Mouse (Mus musculus) adrenal gland, postnatal 4 days (tissue): ENCODE measurements around the gene Tlr11. TPM values are rescaled to one million over a fixed set of nuclear protein-coding genes. Genes with fewer than 3 reads are reported as not detected.

ENCODE experiments used
- DNase-seq, 2 experiments: peaks; one replicate each; pipeline ENCODE4 v3.0.0; 2021 to 2022; ENCODE audit warnings: low spot score in 2 of 2, mixed read lengths in 2 of 2
- long read RNA-seq, 2 experiments: library from polyadenylated mRNA; stranded (forward); transcript quantifications; one replicate each; pipeline ENCODE4 v2.0.0; 2021
- total RNA-seq, 2 experiments: library from RNA; stranded (reverse); gene quantifications; 2 replicates each; pipeline ENCODE4 v1.2.3; 2021

Gene Tlr11
- total RNA-seq, result under 1 TPM in 1 of 2 experiments, not detected in 1; 0.23 TPM
- long read RNA-seq, experiment 1, result 0 reads
- long read RNA-seq, experiment 2, result 0 reads

DNA sequence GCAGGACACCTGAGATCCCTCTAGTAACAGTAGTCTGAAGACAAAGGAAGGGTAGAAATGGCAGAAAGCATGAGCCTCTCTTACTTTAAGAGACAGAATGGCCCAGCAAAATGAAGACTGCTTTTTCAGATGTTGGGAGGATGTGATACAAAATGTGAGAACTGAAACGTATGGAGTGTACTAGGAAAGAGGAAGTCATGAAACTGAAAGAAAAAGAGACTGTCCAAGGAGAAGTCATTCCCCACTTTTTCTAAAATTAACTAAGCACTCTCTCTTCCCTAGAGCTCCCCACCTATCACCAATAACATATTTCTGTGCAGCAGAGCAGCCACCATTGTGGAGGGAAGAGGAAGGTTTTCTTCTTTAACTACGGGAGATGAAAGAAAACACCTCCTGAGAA, at the start of gene Tlr11:
Tlr11 (plus strand) TSS at position 322 of the 400 bp plus-strand sequence.
- no peak for DNase-seq

DNA sequence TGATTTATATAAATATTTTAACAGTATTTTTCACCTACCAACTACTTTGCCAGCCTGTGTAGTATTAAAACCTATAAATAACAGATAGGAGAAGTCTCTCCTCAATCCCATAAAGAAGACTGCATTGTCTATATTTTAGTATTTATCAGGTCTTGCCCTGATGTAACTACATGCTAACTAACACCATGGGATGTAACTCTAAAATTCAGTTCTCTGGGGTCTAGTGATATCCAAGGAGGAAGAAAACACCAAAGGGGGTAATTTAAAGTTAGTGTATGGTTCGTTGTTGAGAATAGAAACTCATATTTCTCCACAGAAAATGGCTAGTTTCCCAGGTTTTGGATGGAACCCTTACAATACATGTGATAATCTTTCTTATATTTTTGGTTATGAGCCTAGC, 31.1 kb upstream of the Tlr11 start, which contains the start of gene Olfr734:
Olfr734 (minus strand) TSS at position 101 of the 400 bp plus-strand sequence.
- no peak for DNase-seq

DNA sequence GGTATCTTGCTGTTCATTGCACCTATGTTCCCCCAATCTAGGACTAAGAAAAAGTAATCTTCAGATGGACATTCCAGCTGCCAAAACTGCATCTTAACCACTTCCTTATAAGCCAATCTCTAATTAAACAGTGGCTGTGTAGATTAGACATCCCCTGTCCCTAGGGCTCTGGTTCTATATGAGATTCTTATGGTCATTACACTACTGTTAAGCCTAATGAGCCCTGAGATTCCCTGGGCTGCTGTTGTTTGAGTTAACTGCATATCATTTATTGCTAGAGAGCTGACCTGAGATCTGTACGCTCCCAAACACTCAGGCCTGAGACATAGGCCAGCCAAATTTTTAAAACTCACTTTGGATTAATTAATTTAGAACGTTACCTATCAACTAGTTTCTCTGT, 8.9 kb upstream of the Tlr11 start, which contains the start of gene Olfr735:
Olfr735 (minus strand) TSS at position 77 of the 400 bp plus-strand sequence.
- DNase-seq, result no peak

DNA sequence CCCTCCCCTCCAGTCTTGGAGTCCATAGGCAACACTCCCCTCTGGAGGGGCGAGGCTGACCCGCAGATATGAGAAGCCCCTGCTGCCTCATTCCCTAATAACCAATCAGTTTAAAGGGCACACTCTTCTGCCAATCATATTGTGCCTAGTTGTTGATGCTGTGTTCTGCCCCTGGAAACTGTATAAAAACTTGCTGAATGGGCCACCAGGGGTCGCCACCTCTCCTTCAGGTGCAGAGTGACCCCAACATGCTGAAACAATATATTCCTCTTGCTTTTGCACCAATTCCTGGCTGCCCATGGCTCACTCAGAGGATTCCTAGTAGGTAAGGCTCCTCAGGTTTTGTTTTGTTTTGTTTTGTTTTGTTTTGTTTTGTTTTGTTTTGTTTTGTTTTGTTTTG, 5.3 kb upstream of the Tlr11 start:
- DNase-seq, result peak in 1 of 2 experiments; percentile 5

DNA sequence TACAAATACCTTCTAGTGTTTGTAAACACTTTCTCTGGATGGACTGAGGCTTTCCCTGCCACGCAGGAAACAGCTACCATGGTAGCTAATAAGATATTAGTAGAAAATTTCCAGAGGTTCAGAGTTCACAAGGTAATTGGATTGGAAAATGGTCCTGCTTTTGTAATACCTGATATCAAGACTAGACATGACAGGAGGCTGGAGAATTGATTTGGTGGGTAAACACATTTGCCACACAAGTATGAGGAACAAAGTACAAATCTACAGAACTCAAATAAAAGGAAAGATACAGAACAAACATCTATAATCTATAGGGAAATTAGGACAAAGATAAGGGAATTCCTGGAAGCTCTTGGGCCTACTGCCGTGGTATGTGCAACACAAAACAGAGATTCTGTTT, 989 bp upstream of the Tlr11 start:
- no peak for DNase-seq

DNA sequence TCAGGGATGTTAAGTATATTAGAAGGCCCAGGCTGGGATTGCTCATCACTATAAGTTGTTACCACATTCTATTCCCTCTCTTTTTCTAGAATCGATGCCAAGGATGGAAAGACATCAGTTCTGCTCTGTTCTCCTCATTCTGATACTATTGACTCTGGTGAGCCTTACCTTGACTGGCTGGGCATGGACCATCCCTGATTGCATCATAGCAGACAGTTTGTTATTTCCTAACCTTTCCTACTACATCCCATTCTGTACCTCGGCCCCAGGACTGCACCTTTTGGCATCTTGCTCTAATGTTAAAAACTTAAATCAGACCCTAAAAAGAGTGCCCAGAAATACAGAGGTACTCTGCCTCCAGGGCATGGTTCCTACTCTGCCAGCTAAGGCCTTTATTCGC, 2.8 kb downstream of the Tlr11 start:
- no peak for DNase-seq

DNA sequence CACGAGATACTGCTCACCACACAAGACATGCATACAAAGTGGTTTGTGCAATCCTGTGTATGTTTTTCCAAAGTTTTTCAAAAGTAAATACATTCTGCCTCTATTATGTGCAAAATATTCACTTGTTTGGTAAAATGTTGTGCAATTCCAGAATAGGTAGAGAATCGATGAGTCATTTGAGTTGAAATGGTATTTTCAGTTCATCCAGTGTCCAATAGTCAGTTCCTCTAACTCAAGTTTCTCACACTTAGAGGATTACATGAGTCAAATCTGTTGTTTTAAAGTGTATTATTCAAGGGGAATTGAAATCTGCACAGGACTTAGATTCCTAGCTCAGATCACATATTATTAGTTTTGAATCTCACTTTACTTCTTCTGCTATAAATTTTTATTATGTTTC, 5.8 kb downstream of the Tlr11 start:
- DNase-seq, result no peak

DNA sequence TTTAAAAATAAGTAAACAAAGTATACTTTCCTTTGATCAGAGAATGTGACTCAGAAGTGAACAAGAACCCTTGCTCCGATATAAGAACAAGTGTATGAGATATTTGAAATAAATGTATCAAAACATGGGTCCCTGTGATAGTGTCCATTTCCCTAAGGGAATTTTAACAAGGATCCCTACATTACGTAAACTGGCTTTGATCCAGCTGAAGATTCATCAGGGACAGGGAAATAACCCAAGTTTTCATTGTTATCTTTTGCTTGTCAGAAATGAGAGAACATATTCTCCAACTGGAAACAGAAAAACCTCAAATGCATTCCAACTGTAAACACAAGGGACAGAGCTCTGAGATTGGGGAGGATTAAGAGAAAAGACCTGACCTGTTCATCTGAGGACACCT, 23.1 kb downstream of the Tlr11 start, which contains the start of gene Olfr736:
Olfr736 (plus strand) TSS at position 301 of the 400 bp plus-strand sequence.
- no peak for DNase-seq

DNA sequence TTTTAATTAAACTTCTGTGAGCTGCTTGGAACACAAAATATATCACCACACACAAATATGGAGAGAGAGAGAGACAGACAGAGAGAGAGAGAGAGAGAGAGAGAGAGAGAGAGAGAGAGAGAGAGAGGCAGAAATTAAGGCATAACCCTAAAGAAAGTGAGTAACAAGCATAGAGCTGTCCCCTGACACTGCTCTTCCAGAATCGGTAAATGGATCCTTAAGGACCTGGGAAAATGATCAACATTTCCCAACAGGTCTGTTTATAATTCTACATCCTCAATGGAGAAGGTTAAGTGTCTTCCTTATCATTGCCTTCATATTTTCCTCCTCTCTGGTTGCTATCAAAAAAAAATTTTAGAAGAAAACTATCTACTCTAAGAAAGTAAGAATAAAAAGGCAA, 49.6 kb downstream of the Tlr11 start, which contains the start of gene Olfr738:
Olfr738 (plus strand) TSS at position 301 of the 400 bp plus-strand sequence.
- DNase-seq, result no peak

Other genes with a start within 250 kb of the Tlr11 start
- gene Olfr727, start 234.7 kb upstream of the Tlr11 start, total RNA-seq, result not detected
- not detected for gene Olfr728, start 215.2 kb upstream of the Tlr11 start, total RNA-seq
- gene Olfr729, start 205.0 kb upstream of the Tlr11 start, total RNA-seq, result not detected
- not detected for gene Olfr730, start 169.7 kb upstream of the Tlr11 start, total RNA-seq
- not detected for gene Olfr731, start 116.0 kb upstream of the Tlr11 start, total RNA-seq
- not detected for gene Olfr732, start 73.7 kb upstream of the Tlr11 start, total RNA-seq
- gene Olfr733, start 56.4 kb upstream of the Tlr11 start, total RNA-seq, result not detected
- gene Olfr734, start 31.2 kb upstream of the Tlr11 start, total RNA-seq, result not detected
- not detected for gene Olfr735, start 9.0 kb upstream of the Tlr11 start, total RNA-seq
- not detected for gene Olfr736, start 23.2 kb downstream of the Tlr11 start, total RNA-seq
- not detected for gene Olfr738, start 49.7 kb downstream of the Tlr11 start, total RNA-seq
- gene Olfr739, start 60.7 kb downstream of the Tlr11 start, total RNA-seq, result not detected
- gene Olfr740, start 87.6 kb downstream of the Tlr11 start, total RNA-seq, result not detected
- gene Olfr741, start 114.8 kb downstream of the Tlr11 start, total RNA-seq, result not detected
- gene Olfr742, start 145.7 kb downstream of the Tlr11 start, total RNA-seq, result not detected
- gene Olfr743, start 163.9 kb downstream of the Tlr11 start, total RNA-seq, result not detected